Mouse (Mus musculus): ENCODE data around the gene Ppp1r14d.

Ppp1r14d gene

GRCm38 (mm10) chr2:119196316-119197108, 33.2 kb downstream of the Ppp1r14d start:
- no peak for TF ChIP-seq GATA4 (IDR thresholded peaks at IDR 0.05; ENCODE audit: insufficient replicate concordance, low read length)

GRCm38 (mm10) chr2:119194140-119194539, 35.6 kb downstream of the Ppp1r14d start:
- no peak for TF ChIP-seq GATA4 (IDR thresholded peaks at IDR 0.05; ENCODE audit: insufficient replicate concordance, low read length)

- no peak for TF ChIP-seq GATA4 (IDR thresholded peaks at IDR 0.05; ENCODE audit: insufficient replicate concordance, low read length)
These were observed 38.7 kb downstream of the Ppp1r14d start for GRCm38 (mm10) chr2:119190969-119191368.

GRCm38 (mm10) chr2:119189029-119189710, 40.5 kb downstream of the Ppp1r14d start:
- TF ChIP-seq GATA4 (IDR thresholded peaks at IDR 0.05; ENCODE audit: insufficient replicate concordance, low read length): no peak

GRCm38 (mm10) chr2:119182914-119183313, 46.8 kb downstream of the Ppp1r14d start:
- TF ChIP-seq GATA4 (IDR thresholded peaks at IDR 0.05; ENCODE audit: insufficient replicate concordance, low read length): no peak

- no peak for TF ChIP-seq GATA4 (IDR thresholded peaks at IDR 0.05; ENCODE audit: insufficient replicate concordance, low read length)
These were observed 52.2 kb downstream of the Ppp1r14d start for GRCm38 (mm10) chr2:119177384-119177939.

- TF ChIP-seq GATA4 (IDR thresholded peaks at IDR 0.05; ENCODE audit: insufficient replicate concordance, low read length): no peak
These were observed 52.9 kb downstream of the Ppp1r14d start for GRCm38 (mm10) chr2:119176761-119177160.

GRCm38 (mm10) chr2:119175614-119176013, 54.1 kb downstream of the Ppp1r14d start:
- no peak for TF ChIP-seq GATA4 (IDR thresholded peaks at IDR 0.05; ENCODE audit: insufficient replicate concordance, low read length)

GRCm38 (mm10) chr2:119174866-119175265, 54.8 kb downstream of the Ppp1r14d start:
- TF ChIP-seq GATA4 (IDR thresholded peaks at IDR 0.05; ENCODE audit: insufficient replicate concordance, low read length): no peak

GRCm38 (mm10) chr2:119173991-119174651, 55.6 kb downstream of the Ppp1r14d start, which contains the start of gene Gm14137:
Gm14137 (plus strand) TSS chr2:119174509.
- TF ChIP-seq GATA4 (IDR thresholded peaks at IDR 0.05; ENCODE audit: insufficient replicate concordance, low read length): no peak

- peak; percentile 78; the same call in 1 of the 2 replicates for TF ChIP-seq GATA4 (IDR thresholded peaks at IDR 0.05; ENCODE audit: insufficient replicate concordance, low read length)
These were observed 56.7 kb downstream of the Ppp1r14d start for GRCm38 (mm10) chr2:119172862-119173576.

GRCm38 (mm10) chr2:119172446-119172845, 57.3 kb downstream of the Ppp1r14d start:
- no peak for TF ChIP-seq GATA4 (IDR thresholded peaks at IDR 0.05; ENCODE audit: insufficient replicate concordance, low read length)

GRCm38 (mm10) chr2:119171574-119171973, 58.1 kb downstream of the Ppp1r14d start:
- TF ChIP-seq GATA4 (IDR thresholded peaks at IDR 0.05; ENCODE audit: insufficient replicate concordance, low read length): no peak

GRCm38 (mm10) chr2:119170282-119170681, 59.4 kb downstream of the Ppp1r14d start:
- TF ChIP-seq GATA4 (IDR thresholded peaks at IDR 0.05; ENCODE audit: insufficient replicate concordance, low read length): no peak
